Mouse (Mus musculus): ENCODE measurements around the gene Adcy7.

- TF ChIP-seq CTCF (IDR thresholded peaks at IDR 0.05; ENCODE audit: low read depth, low read length) (no peak), POLR2A (IDR thresholded peaks at IDR 0.05; ENCODE audit: extremely low read depth, insufficient read depth, low read length) (no peak)
These were observed 11.7 kb upstream of the Adcy7 start for GRCm38 (mm10) chr8:88260466-88260980.
